In genomic region chr6:141410836-141411235, GRCm38 (mm10) we compare ENCODE assay signal across 34 mouse cellular contexts.
"Had no signal": no experiment of that assay in that cellular context is flagged by ENCODE, and none has a peak within 500 bp of the region (broad histone marks: within the 10 kb centered on the region; RNA-seq: fewer than 3 reads in every experiment).

No protein-coding gene starts in this region.

- H3K36me3 ChIP-seq: heart, embryonic 12.5 days; heart, embryonic 13.5 days; heart, embryonic 15.5 days; hindbrain, embryonic 10.5 days; hindbrain, embryonic 12.5 days; hindbrain, embryonic 13.5 days; hindbrain, embryonic 15.5 days; intestine, embryonic 15.5 days; kidney, embryonic 15.5 days had no signal

- H3K27ac ChIP-seq: heart, embryonic 13.5 days; heart, embryonic 15.5 days; hindbrain, embryonic 10.5 days; hindbrain, embryonic 12.5 days; hindbrain, embryonic 13.5 days; hindbrain, embryonic 15.5 days; hindbrain, postnatal 0 days; intestine, embryonic 15.5 days; kidney, embryonic 15.5 days; kidney, postnatal 0 days; layer of hippocampus, adult 2 months; left cerebral cortex, adult 2 months had no signal

- H3K9me3 ChIP-seq: heart, embryonic 12.5 days; heart, embryonic 13.5 days; heart, embryonic 15.5 days; hindbrain, embryonic 10.5 days; hindbrain, embryonic 12.5 days; hindbrain, embryonic 13.5 days; hindbrain, embryonic 15.5 days; intestine, embryonic 15.5 days; kidney, embryonic 15.5 days had no signal

- ATAC-seq: hindbrain, embryonic 16.5 days; hindbrain, postnatal 0 days; inflammation-experienced regulatory T-cells, adult 6 months; intestine, embryonic 15.5 days; intestine, embryonic 16.5 days; intestine, postnatal 0 days had no signal

- H3K4me1 ChIP-seq: heart, embryonic 12.5 days; hindbrain, embryonic 10.5 days; hindbrain, embryonic 12.5 days; hindbrain, embryonic 13.5 days; hindbrain, embryonic 15.5 days; intestine, embryonic 15.5 days; kidney, embryonic 15.5 days had no signal

- DNase-seq: heart, postnatal 10 days; heart, postnatal 14 days; heart, postnatal 36 days; heart, postnatal 4 days; kidney, adult 11 months; kidney, adult 18-20 months; kidney, adult 2 months; kidney, adult 8-10 months; kidney, adult 9 months; kidney, postnatal 10 days; kidney, postnatal 14 days; kidney, postnatal 25 days; kidney, postnatal 36 days; kidney, postnatal 4 days; layer of hippocampus, adult 9-11 months; layer of hippocampus, postnatal 36 days had no signal

- H3K27me3 ChIP-seq: heart, embryonic 12.5 days; heart, embryonic 13.5 days; heart, embryonic 15.5 days; hindbrain, embryonic 12.5 days; hindbrain, embryonic 13.5 days; hindbrain, embryonic 15.5 days; intestine, embryonic 15.5 days; kidney, embryonic 15.5 days had no signal

- H3K9ac ChIP-seq: heart, embryonic 12.5 days; heart, embryonic 13.5 days; heart, embryonic 15.5 days; hindbrain, embryonic 12.5 days; hindbrain, embryonic 13.5 days; hindbrain, embryonic 15.5 days; intestine, embryonic 15.5 days; kidney, embryonic 15.5 days had no signal

- H3K4me2 ChIP-seq: heart, embryonic 11.5 days; heart, embryonic 12.5 days; heart, embryonic 13.5 days; heart, embryonic 15.5 days; hindbrain, embryonic 12.5 days; hindbrain, embryonic 13.5 days; hindbrain, embryonic 15.5 days; intestine, embryonic 15.5 days; kidney, embryonic 15.5 days had no signal

- H3K4me3 ChIP-seq: heart, embryonic 12.5 days; heart, embryonic 13.5 days; heart, embryonic 15.5 days; hindbrain, embryonic 10.5 days; hindbrain, embryonic 12.5 days; hindbrain, embryonic 13.5 days; hindbrain, embryonic 15.5 days; intestine, embryonic 15.5 days; kidney, embryonic 15.5 days; layer of hippocampus, adult 2 months; left cerebral cortex, adult 2 months had no signal
